Mouse (Mus musculus) limb, embryonic 12.5 days (tissue): ENCODE measurements around the gene Lpcat4. TPM values are rescaled to one million over a fixed set of nuclear protein-coding genes. Genes with fewer than 3 reads are reported as not detected.

Experiments
- ATAC-seq: fragments of 200-750 bp; cut with Nextera tagmentation; 2 replicates; pipeline ENCODE4 v1.8.0; 2017; ENCODE audit warnings: low read depth, moderate TSS enrichment; ENCODE audit not compliant: insufficient number of reproducible peaks, insufficient read depth, low FRiP score, low TSS enrichment
- H3K27ac ChIP-seq: fragments of 300-500 bp; sonication (generic); 2 replicates; pipeline ENCODE4 v1.5.1; 2016; ENCODE audit warnings: mild to moderate bottlenecking, moderate library complexity
- H3K27me3 ChIP-seq: fragments of 300-500 bp; sonication (generic); 2 replicates; pipeline ENCODE4 v1.6.1; 2016; ENCODE audit warnings: mild to moderate bottlenecking, moderate library complexity
- H3K36me3 ChIP-seq: fragments of 300-500 bp; sonication (generic); 2 replicates; pipeline ENCODE4 v1.6.1; 2016; ENCODE audit warnings: mild to moderate bottlenecking, moderate library complexity
- H3K4me1 ChIP-seq: fragments of 300-500 bp; sonication (generic); replicated peaks from 2 replicates; pipeline ENCODE4 v1.6.1; 2016
- H3K4me2 ChIP-seq: fragments of 300-500 bp; sonication (generic); 2 replicates; pipeline ENCODE4 v1.6.1; 2016; ENCODE audit warnings: mild to moderate bottlenecking, moderate library complexity
- H3K4me3 ChIP-seq: fragments of 300-500 bp; sonication (generic); replicated peaks from 2 replicates; pipeline ENCODE4 v1.5.1; 2016; ENCODE audit warnings: mild to moderate bottlenecking
- H3K9ac ChIP-seq: fragments of 300-500 bp; sonication (generic); replicated peaks from 2 replicates; pipeline ENCODE4 v1.6.1; 2016; ENCODE audit warnings: mild to moderate bottlenecking, moderate library complexity
- H3K9me3 ChIP-seq: fragments of 300-500 bp; sonication (generic); 2 replicates; pipeline ENCODE4 v1.6.1; 2016; ENCODE audit warnings: mild to moderate bottlenecking, moderate library complexity
- WGBS: fragments of 180-500 bp; shearing (Covaris S2); methylation state at CpG from one replicate; pipeline ENCODE4 v1.1.7; 2016; 5-methylcytosine and 5-hydroxymethylcytosine counted together
- polyA plus RNA-seq: library from polyadenylated mRNA; unstranded; fragments of >200 nt; fragmentation: Nextera tagmentation; extraction: Ambion mirVana; gene quantifications from 2 replicates; pipeline ENCODE4 v1.2.1, GENCODE M21; 2016

Gene Lpcat4
- polyA plus RNA-seq, 1 experiment from 2014 or later: 14.0 TPM

DNA sequence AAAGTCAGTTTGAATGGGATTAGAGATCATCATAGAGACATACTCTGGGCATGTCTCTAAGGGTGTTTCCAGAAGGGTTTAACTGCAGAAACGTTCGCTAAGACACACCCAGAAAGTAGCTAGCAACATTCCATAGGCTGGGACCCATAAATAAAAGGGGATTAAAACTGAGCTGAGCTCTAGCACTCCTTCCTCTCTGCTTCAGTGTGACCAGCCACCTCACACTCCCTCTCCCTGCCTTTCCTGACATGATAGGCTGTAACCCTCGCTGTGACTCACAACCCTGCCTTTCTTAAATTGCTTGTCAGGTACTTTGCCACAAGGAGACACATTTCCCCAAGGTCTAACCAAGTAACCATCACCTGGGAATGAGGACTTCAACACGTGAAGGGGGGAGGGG, 1.3 kb upstream of the Lpcat4 start:
- peak overlapping the region; percentile 10; the same call in 1 of the 2 replicates for H3K4me2 ChIP-seq
- H3K27ac ChIP-seq: no peak overlapping the region
- no peaks in the 10 kb centered on the region for H3K36me3 ChIP-seq
- H3K4me1 ChIP-seq: peaks cover 22% of the 10 kb centered on the region
- ATAC-seq: no peak
- 4% methylated on average over 4 of the region's 4 CpGs for WGBS
- H3K9me3 ChIP-seq: no peaks in the 10 kb centered on the region
- H3K27me3 ChIP-seq: no peaks in the 10 kb centered on the region
- no peak overlapping the region for H3K9ac ChIP-seq
- H3K4me3 ChIP-seq: no peak overlapping the region

DNA sequence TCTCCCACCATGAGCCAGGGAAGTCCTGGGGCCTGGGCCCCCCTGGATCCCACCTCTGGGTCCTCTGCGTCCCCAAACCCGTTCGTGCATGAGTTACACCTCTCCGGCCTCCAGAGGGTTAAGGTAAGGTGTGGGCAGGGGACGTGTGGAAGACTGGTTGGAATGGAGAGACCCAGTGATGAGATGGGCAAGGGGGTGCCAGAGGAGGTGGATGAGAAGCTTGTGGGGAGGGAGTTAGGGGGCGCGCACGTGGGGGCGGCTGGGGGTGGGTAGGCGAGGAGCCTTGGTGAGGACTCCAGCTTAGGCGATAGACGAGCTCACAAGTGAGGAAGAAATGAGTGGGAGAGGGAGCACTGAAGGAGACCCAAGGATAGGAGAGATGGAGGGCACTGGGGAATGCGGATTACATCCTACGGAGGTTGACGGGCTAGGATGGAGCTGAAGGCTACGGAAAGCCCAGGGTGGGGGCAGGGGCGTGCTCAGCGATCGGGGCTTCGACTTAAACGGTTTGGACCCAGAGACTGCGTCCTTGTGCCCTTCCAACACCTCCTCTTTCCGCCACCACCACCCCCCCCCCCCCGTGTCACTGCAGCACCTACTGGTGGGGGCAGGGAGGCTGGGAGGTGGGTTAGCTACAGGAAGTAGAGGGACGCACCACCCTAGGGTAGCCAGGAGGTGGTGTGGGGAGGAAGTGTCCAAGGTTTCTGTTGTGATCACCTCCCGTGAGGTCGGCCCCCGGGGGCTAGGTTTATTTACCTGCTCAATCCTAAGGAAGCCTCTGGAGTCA, 860 bp downstream of the Lpcat4 start:
- peak overlapping the region; percentile 96 for H3K27ac ChIP-seq
- no peaks in the 10 kb centered on the region for H3K27me3 ChIP-seq
- peaks cover 9% of the 10 kb centered on the region for H3K36me3 ChIP-seq
- H3K4me1 ChIP-seq: peaks cover 22% of the 10 kb centered on the region
- peak overlapping the region; percentile 74 for H3K4me3 ChIP-seq
- WGBS: under 1% methylated on average over 25 of the region's 28 CpGs
- H3K4me2 ChIP-seq: peak overlapping the region; percentile 88
- peak overlapping the region; percentile 80 for H3K9ac ChIP-seq
- ATAC-seq: peak; percentile 49
- no peaks in the 10 kb centered on the region for H3K9me3 ChIP-seq

DNA sequence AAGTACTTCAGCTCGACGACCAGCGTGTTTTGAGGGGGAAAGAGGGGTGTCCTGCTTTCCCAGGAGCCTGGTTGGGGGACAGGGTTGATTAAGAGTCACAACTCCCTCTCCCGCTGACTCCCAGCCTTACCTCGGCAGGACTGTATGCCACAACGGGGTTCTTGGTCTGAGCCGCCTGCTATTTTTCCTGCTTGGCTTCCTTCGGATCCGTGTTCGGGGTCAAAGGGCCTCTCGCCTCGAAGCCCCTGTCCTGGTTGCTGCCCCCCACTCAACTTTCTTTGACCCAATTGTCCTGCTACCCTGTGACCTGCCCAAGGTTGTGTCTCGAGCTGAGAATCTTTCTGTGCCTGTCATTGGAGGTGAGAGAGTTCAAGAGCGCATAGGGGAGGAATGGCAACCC, 2.5 kb downstream of the Lpcat4 start:
- Histone ChIP-seq H3K27ac (no peak overlapping the region), H3K4me2 (peak overlapping the region; percentile 1; the same call in 1 of the 2 replicates), H3K9ac (no peak overlapping the region), H3K36me3 (peaks cover 23% of the 10 kb centered on the region), H3K9me3 (no peaks in the 10 kb centered on the region), H3K4me3 (no peak overlapping the region), H3K27me3 (no peaks in the 10 kb centered on the region), H3K4me1 (peaks cover 22% of the 10 kb centered on the region)
- WGBS: 75% methylated on average over 14 of the region's 14 CpGs
- ATAC-seq: no peak

DNA sequence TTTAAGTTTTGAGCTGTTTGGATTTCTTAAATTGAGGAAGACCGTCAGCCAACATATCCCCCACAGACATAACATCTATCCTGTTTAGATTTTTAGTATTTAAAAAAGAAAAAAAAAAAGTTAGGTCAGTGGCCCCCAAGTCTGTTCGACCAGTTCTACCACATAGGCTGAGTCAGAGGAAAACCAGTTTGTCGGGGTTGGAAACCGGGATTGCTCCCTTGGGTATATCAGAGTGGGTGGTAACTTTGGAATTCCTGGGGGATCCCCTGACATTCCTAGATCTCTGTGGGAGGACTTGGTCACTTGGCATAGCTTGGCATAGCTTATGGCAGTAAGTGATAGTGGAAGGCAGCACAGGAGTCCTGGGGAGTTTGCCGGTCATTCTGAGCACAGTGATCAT, 6.0 kb downstream of the Lpcat4 start:
- H3K4me3 ChIP-seq: no peak overlapping the region
- H3K27me3 ChIP-seq: no peaks in the 10 kb centered on the region
- 81% methylated on average over 5 of the region's 5 CpGs for WGBS
- no peak overlapping the region for H3K27ac ChIP-seq
- peaks cover 12% of the 10 kb centered on the region for H3K4me1 ChIP-seq
- ATAC-seq: no peak
- peaks cover 23% of the 10 kb centered on the region for H3K36me3 ChIP-seq
- no peaks in the 10 kb centered on the region for H3K9me3 ChIP-seq
- H3K9ac ChIP-seq: no peak overlapping the region
- H3K4me2 ChIP-seq: no peak overlapping the region

DNA sequence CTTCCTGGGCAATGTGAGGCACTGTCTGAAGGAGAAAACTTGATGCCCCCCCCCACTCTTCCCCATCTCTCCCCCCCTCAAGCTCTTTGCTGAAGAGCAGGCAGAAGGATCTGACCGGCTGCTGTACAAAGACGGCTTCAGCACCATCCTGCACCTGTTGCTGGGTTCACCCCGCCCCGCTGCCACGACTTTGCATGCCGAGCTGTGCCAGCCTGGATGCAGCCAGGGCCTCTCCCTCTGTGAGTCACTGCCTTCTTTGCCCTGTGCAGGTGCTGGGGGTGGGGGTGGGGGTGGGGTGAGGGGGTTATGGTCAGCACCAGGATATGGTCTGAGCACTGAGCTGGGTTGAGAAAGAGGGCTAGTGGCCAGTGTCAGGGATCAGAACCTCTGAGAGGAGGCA, 6.9 kb downstream of the Lpcat4 start:
- 91% methylated on average over 6 of the region's 6 CpGs for WGBS
- no peak for ATAC-seq

DNA sequence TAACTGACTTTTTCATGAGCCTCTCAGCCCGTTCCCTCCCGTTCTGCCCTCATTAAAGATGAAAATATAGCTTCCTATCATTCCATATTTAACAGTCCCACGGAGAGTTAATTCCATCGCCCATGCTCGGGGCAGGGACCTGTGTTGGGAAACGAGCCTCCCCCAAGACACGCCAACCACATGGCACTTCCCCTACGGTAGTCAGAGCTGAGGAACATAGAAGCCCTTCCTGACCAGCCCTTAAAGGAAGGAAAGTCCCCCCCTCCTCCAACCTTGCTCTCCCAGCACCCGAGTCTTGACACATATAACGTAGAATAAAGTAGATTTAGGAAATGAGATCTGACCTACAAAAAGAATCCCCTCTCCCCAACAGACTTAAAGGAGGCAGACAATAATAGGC, 8.1 kb downstream of the Lpcat4 start:
- H3K36me3 ChIP-seq: peaks cover 23% of the 10 kb centered on the region
- H3K9ac ChIP-seq: no peak overlapping the region
- no peaks in the 10 kb centered on the region for H3K4me1 ChIP-seq
- no peak for ATAC-seq
- no peak overlapping the region for H3K4me2 ChIP-seq
- WGBS: 82% methylated on average over 10 of the region's 10 CpGs
- H3K27me3 ChIP-seq: no peaks in the 10 kb centered on the region
- no peak overlapping the region for H3K4me3 ChIP-seq
- no peaks in the 10 kb centered on the region for H3K9me3 ChIP-seq
- no peak overlapping the region for H3K27ac ChIP-seq

More for the DNA sequence above, 6.9 kb downstream of the Lpcat4 start:
- Histone ChIP-seq H3K4me3 (no peak overlapping the region), H3K9ac (no peak overlapping the region), H3K4me2 (no peak overlapping the region), H3K36me3 (peaks cover 23% of the 10 kb centered on the region), H3K4me1 (peaks cover 5% of the 10 kb centered on the region; the same call in 1 of the 2 replicates), H3K27me3 (no peaks in the 10 kb centered on the region), H3K9me3 (no peaks in the 10 kb centered on the region), H3K27ac (no peak overlapping the region)

DNA sequence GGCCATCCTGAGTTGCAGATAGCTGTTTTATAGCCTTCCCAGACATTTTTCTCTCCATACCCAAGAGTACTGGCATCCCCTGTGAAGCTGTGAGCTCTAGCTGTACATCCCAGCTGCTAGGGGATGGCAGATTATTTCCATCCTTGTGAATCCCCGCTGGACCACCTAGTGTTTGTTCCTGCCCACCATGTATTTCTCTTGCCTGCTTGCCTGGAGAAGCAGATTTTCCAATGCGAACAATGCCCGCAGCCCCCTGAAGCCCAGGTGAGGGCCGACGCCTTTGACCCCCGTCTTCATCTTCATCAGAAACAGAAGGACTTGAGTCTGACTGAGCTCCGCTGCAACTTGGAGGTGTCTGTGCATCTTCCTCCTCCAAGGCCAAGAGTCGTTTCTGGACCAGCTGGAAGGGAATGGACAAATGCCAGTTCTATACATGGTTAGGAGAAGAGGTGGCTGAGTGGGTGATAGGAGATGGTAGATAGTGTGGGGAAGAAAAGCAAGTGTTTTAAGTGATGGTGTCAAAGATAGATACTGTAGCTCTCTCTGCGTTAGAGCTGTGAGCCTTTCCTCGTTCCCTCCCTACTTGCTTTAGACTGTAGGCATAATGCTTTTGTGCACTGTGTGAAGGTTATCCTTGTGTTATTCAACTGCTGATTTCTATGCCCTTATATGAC, 10.6 kb downstream of the Lpcat4 start:
- Histone ChIP-seq H3K27me3 (no peaks in the 10 kb centered on the region), H3K9ac (no peak overlapping the region), H3K4me1 (no peaks in the 10 kb centered on the region), H3K4me2 (no peak overlapping the region), H3K4me3 (no peak overlapping the region), H3K36me3 (peaks cover 14% of the 10 kb centered on the region), H3K27ac (no peak overlapping the region), H3K9me3 (no peaks in the 10 kb centered on the region)
- no peak for ATAC-seq
- 90% methylated on average over 10 of the region's 10 CpGs for WGBS

DNA sequence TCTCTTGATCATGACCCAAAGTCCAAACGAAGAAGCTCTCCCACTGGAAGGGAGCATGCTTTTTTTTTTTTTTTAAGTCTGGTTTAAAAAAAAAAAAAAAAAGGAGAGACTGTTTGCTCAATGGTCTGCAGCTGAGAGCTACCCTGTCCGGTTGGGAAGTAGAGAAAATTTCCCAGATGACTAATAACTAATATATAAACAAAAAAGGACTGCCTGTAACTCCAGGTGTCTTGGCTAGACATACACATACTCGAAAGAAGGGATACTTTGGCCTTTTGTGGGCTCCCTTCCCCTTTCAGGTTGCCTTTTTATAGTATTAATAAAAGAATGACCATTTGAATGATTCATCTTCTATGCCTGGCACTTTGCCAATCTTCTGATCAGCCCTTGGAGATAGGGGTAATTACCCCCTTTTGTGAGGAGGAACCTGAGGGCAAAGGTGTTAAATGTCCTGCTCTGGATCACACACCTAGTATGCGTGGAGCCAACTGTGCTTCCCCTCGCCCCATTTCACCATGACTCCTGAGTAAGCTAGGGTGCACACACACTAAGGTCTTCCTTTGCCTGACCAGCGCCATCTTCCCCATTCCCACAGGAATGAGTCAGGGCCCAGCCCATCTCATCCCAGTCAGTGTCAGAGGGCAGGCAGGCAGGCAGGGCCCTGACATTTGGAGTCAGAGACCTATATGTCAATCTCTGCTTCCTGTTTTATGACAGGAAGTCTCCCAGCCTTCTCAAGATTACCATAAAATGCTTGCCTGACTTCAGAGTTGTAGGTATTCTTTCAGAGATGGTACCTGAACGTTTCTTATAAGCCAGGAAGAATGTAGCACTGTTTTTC, 15.6 kb downstream of the Lpcat4 start:
- WGBS: 68% methylated on average over 7 of the region's 7 CpGs
- H3K4me3 ChIP-seq: no peak overlapping the region
- no peak for ATAC-seq
- no peaks in the 10 kb centered on the region for H3K36me3 ChIP-seq
- H3K27ac ChIP-seq: no peak overlapping the region
- no peak overlapping the region for H3K9ac ChIP-seq
- no peaks in the 10 kb centered on the region for H3K9me3 ChIP-seq
- H3K4me2 ChIP-seq: no peak overlapping the region
- no peaks in the 10 kb centered on the region for H3K27me3 ChIP-seq
- H3K4me1 ChIP-seq: no peaks in the 10 kb centered on the region

DNA sequence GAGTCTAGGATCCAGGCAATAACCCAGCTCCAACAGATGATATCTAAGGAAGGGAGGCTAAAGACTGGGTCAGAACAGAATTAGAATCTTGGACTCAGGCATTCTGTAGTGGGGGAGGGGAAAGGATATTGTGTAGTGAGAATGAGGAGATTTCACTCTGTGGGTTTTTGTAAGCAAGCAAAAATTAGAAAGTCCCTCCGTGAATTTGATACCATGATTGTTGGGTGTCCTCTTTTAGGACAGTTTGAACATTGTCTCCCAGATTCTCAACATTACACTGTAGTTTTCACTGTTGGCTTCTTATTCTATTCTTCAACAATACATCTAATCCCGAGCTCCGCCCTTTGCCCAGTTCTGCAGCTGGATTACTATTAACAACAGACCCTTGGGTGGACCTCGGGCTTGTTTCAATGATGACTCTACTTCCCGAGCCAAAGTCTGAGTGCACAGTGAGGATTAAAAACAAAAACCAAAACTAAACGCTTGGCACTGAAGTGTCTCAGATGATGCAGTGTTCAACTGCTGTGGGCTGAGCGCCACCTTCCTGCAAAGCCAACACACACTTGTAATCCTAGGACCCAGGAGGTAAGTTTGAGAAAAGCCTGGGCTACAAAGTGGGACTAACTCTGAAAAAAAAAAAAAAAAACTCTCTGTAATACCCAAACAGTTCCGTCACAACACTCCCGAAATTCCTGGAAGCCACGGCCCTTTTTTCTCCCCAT, 20.1 kb downstream of the Lpcat4 start, which contains the start of gene Nutm1:
Nutm1 (minus strand) TSS at position 51 of the 722 bp plus-strand sequence.
- no peak for ATAC-seq
- no peaks in the 10 kb centered on the region for H3K9me3 ChIP-seq

DNA sequence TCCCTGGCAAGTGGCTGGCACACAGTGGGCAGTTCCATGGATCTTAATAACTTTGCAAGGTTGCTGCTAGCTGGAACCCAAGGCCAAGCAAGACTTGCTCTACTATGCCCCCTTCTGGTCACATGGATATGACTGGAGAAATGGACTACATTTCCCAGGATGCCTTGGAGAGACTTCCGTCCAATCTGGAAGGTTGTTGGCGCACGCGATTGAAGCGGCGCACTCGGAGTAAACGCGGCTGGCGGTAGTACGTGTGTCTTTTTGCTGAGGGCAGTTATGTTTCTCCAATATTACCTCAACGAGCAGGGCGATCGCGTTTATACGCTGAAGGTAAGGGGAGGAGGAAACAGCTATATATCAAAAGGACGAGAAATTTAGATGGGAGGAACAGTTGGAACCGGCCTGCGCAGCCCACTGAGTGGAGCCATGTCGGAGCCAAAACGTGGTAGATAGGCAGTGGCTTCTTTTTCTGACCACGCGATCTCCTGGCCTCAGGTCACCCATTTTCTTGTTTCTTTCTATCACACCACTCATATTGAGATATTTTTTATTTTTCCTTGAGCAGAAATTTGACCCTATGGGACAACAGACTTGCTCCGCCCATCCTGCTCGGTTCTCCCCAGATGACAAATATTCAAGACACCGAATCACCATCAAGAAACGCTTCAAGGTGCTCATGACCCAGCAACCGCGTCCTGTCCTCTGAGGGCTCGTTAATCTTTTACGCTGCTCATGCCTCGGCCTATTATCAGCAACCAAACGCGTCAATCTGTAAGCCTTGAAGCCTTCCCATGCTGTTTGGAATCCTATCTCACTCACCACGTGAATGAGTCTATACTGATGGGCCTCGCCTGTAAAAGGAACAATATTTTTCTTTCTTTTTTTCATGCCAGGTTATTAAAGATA, 22.7 kb downstream of the Lpcat4 start, which contains the start of gene Nop10:
Nop10 (plus strand) TSS at position 179 of the 906 bp plus-strand sequence.
- H3K4me1 ChIP-seq: peaks cover 19% of the 10 kb centered on the region
- no peaks in the 10 kb centered on the region for H3K36me3 ChIP-seq
- peak within 1 kb of the TSS; percentile 57 for H3K4me3 ChIP-seq
- peak; percentile 46; the same call in 1 of the 2 replicates for ATAC-seq
- peak within 1 kb of the TSS; percentile 62; the same call in 1 of the 2 replicates for H3K27ac ChIP-seq
- no peaks in the 10 kb centered on the region for H3K27me3 ChIP-seq
- under 1% methylated on average over 36 of the region's 36 CpGs for WGBS
- no peaks in the 10 kb centered on the region for H3K9me3 ChIP-seq
- peak within 1 kb of the TSS; percentile 55 for H3K9ac ChIP-seq
- H3K4me2 ChIP-seq: peak within 1 kb of the TSS; percentile 60

More for the DNA sequence above, 20.1 kb downstream of the Lpcat4 start, which contains the start of gene Nutm1:
- Histone ChIP-seq H3K4me1 (peaks cover 9% of the 10 kb centered on the region), H3K4me3 (no peak within 1 kb of the TSS), H3K36me3 (no peaks in the 10 kb centered on the region), H3K4me2 (no peak within 1 kb of the TSS), H3K27me3 (no peaks in the 10 kb centered on the region), H3K27ac (no peak within 1 kb of the TSS), H3K9ac (no peak within 1 kb of the TSS)
- WGBS: 78% methylated on average over 10 of the region's 10 CpGs
